Mouse (Mus musculus) E14TG2a.4 (cell line): ENCODE data around the gene Hnrnpl.

Experiments used
- H3K27me3 ChIP-seq: 2 replicates; pipeline ENCODE4 v1.6.1; 2014; ENCODE audit warnings: low read length, control low read depth; ENCODE audit not compliant: insufficient read depth
- H3K36me3 ChIP-seq: 2 replicates; pipeline ENCODE4 v1.6.1; 2014; ENCODE audit warnings: low read length, control low read depth; ENCODE audit not compliant: insufficient read depth
- H3K4me1 ChIP-seq: replicated peaks from 2 replicates; pipeline ENCODE4 v1.6.1; 2014; ENCODE audit warnings: low read depth, low read length, control low read depth
- H3K4me3 ChIP-seq: replicated peaks from 2 replicates; pipeline ENCODE4 v1.5.1; 2014; ENCODE audit warnings: mild to moderate bottlenecking, low read length
- H3K9me3 ChIP-seq: 2 replicates; pipeline ENCODE4 v1.6.1; 2014; ENCODE audit warnings: low read length, control low read depth
- CTCF ChIP-seq: conservative IDR thresholded peaks from 2 replicates; pipeline ENCODE4 v1.5.1; 2014; ENCODE audit warnings: low read length
- NANOG ChIP-seq: IDR thresholded peaks from 2 replicates; pipeline ENCODE4 v1.6.1; 2014; ENCODE audit warnings: borderline replicate concordance, low read length, mixed read lengths
- POU5F1 ChIP-seq: IDR thresholded peaks from 2 replicates; pipeline ENCODE4 v1.6.1; 2014; ENCODE audit warnings: low read length, borderline replicate concordance

Gene Hnrnpl

DNA sequence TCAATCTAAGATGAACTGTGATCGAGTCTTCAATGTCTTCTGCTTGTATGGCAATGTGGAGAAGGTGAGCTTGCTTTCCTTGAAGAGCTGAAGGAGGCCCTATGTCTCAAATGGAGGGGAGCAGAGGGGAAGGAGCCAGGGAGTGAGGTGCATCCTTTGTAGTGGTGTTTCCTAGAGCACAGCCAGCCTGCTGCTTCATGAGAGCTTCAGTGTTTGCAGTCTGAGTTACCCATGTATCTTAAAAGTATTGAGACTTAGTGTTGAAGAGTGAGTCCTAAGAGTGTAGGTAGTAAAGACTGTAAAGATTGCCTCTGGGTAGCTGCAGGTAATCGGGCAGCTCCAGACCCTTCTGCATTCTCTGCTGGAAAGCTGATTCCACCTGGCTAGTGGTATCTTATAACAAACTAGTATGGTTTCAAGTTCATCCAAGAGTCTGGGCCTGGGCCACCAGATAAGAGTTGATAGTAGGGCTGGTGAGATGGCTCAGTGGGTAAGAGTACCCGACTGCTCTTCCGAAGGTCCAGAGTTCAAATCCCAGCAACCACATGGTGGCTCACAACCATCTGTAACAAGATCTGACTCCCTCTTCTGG is 10.6 kb downstream of the Hnrnpl start:
- TF ChIP-seq POU5F1 (no peak), CTCF (no peak)
- no peak overlapping the region for H3K4me3 ChIP-seq
- no peaks in the 10 kb centered on the region for H3K9me3 ChIP-seq
- H3K4me1 ChIP-seq: peaks cover 97% of the 10 kb centered on the region
- H3K27me3 ChIP-seq: no peaks in the 10 kb centered on the region
- H3K36me3 ChIP-seq: peaks cover 94% of the 10 kb centered on the region

DNA sequence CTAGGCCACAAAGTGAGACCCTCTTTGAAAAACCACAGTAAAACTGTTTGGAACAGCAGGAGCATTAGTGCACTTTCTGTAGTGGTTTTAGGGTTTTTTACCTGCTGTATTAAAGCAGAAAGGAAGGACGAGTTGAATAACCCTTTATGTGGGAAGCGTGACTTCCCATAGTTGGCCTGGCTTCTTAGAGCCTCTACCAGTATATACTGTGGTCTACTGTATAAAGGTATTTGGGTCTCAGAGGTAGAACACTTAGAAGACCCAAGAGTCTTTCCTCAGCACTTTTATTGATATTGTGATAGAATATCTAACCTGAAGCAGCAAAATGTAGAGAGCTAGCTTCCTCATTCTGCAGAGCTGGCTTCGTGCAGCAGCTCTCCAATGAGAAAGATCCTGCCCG is 11.2 kb downstream of the Hnrnpl start:
- Histone ChIP-seq H3K27me3 (no peaks in the 10 kb centered on the region), H3K36me3 (peaks cover 88% of the 10 kb centered on the region), H3K9me3 (no peaks in the 10 kb centered on the region), H3K4me3 (no peak overlapping the region), H3K4me1 (peaks cover 97% of the 10 kb centered on the region)
- TF ChIP-seq CTCF (no peak), NANOG (no peak), POU5F1 (no peak)

DNA sequence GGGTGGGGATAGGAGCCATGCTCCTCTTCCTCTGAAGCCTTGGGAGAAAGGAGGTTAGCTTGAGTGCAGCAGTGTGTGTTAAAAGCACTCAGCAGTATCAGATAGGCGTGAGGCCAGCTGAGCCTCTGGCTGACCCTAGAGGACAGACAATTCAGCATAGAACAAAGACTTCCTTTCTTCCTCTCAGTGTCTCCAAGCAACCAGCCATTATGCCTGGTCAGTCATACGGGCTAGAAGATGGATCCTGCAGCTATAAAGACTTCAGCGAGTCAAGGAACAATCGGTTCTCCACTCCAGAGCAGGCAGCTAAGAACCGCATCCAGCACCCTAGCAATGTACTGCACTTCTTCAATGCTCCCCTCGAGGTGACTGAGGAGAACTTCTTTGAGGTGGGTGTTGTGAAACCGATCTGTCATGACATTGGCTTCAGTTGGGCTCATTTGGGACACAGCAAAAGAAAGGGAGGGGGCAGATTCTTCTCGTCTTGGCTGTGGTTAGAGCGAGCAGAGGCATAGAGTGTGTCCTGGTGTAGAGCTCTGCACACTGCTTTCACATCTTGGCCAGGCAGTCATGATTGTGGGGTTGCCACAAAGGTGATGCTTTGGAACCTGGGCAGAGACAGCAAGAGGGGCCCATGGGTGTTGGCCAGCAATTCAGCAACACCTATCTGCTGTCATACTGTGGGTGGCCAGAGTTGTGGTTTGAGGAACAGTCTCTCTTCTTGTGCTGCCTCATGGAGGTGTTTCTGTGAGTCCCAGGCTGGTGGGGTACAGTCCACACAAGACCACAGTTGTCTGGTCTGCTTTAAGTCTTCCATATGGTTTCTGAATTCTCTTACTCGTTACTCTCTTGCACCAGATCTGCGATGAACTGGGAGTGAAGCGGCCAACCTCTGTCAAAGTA is 12.3 kb downstream of the Hnrnpl start:
- Histone ChIP-seq H3K36me3 (peaks cover 78% of the 10 kb centered on the region), H3K9me3 (no peaks in the 10 kb centered on the region), H3K4me3 (no peak overlapping the region), H3K27me3 (no peaks in the 10 kb centered on the region), H3K4me1 (peaks cover 93% of the 10 kb centered on the region)
- no peak for TF ChIP-seq NANOG
- TF ChIP-seq CTCF: no peak
- TF ChIP-seq POU5F1: no peak

GRCm38 (mm10) chr7:28821261-28821831 is 13.0 kb downstream of the Hnrnpl start:
- Histone ChIP-seq H3K4me1 (peaks cover 93% of the 10 kb centered on the region), H3K9me3 (no peaks in the 10 kb centered on the region), H3K36me3 (peaks cover 73% of the 10 kb centered on the region), H3K27me3 (no peaks in the 10 kb centered on the region), H3K4me3 (no peak overlapping the region)
- no peak for TF ChIP-seq NANOG
- no peak for TF ChIP-seq CTCF
- TF ChIP-seq POU5F1: no peak

DNA sequence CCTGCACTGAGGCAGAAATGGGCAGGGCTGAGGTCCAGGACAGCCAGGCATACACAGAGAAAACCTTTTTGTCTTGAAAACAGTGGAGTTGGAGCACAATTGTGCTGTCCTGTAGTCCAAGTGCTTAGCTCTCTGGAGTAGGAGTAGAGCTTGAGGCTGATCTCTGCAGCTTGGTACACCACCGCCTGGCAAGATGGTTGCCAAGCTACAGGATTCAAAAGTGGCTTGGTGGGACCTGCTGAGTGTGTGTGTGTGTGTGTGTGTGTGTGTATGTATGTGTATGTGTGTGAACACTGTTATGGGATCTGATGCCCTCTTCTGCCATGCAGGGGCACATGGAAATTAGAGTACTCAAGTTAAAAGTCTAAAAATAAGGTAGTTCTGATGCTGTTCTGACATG is 14.2 kb downstream of the Hnrnpl start:
- TF ChIP-seq POU5F1: no peak
- no peak for TF ChIP-seq CTCF
- Histone ChIP-seq H3K36me3 (peaks cover 66% of the 10 kb centered on the region), H3K9me3 (no peaks in the 10 kb centered on the region), H3K4me3 (no peak overlapping the region), H3K27me3 (no peaks in the 10 kb centered on the region), H3K4me1 (peaks cover 84% of the 10 kb centered on the region)

GRCm38 (mm10) chr7:28822993-28823903 is 14.9 kb downstream of the Hnrnpl start:
- TF ChIP-seq POU5F1 (no peak), CTCF (no peak), NANOG (no peak)
- Histone ChIP-seq H3K4me1 (peaks cover 77% of the 10 kb centered on the region), H3K4me3 (no peak overlapping the region), H3K27me3 (no peaks in the 10 kb centered on the region), H3K9me3 (no peaks in the 10 kb centered on the region), H3K36me3 (peaks cover 66% of the 10 kb centered on the region)

DNA sequence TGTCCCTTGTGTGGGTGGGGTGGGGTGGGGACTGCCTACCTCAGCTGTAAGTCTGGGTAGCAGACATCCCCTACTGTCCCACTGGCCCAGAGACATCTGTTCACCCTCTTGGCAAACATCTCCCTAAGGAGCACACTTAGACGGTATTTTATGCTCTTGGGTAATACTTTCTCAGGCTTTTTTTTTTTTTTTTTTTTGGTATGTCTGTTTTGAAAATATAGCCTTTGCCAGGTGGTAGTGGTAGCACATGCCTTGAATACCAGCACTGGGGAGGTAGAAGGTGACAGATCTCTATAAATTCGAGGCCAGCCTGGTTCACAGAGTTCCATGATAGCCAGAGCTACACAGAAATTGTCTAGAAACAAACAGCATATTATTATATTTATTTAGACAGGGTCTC is 15.6 kb downstream of the Hnrnpl start:
- H3K4me1 ChIP-seq: peaks cover 71% of the 10 kb centered on the region
- no peaks in the 10 kb centered on the region for H3K9me3 ChIP-seq
- no peak overlapping the region for H3K4me3 ChIP-seq
- peaks cover 64% of the 10 kb centered on the region for H3K36me3 ChIP-seq
- no peaks in the 10 kb centered on the region for H3K27me3 ChIP-seq
- TF ChIP-seq NANOG: no peak

DNA sequence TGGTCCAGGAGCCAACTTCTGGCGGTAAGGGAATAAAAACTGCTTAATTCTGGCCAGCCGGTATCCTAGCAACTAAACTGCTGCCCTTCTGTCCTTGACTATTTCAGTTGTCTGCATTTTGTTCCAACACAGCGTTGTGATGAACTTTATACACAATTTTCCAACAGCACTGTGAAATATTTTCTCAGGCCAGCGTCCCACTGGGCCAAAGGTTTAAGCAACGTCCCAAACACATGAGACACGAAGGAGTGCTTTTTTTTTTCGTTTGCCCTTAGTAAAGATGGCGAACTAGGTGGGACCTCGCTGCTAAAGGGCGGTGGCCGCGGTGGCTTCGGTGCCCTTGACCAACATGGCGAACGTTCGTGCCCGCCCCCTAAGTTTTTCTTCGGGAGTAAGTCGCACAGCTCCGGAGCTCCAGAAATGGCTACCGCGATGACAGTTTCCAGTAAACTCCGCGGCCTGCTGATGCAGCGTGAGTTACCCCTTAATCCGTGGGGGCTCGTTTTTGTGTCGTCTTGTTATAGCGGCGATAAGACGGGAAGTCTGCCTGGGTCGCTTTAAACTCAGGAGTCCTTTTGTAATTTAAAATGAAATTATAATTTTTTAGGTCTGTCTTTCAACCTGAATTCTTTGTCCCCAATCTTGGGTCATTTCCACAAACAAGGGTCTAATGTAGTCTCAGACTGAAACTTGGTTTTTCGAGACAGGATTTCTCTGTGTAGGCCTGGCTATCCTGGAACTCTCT is 16.8 kb downstream of the Hnrnpl start, which contains the start of gene Ech1:
Gene Ech1 (plus strand): TSS at position 277 of the 745 bp plus-strand sequence.
- peaks cover 60% of the 10 kb centered on the region for H3K36me3 ChIP-seq
- peaks cover 61% of the 10 kb centered on the region for H3K4me1 ChIP-seq
- H3K4me3 ChIP-seq: peak within 1 kb of the TSS; percentile 76
- H3K9me3 ChIP-seq: peaks cover 5% of the 10 kb centered on the region
- TF ChIP-seq POU5F1 (no peak), CTCF (no peak), NANOG (no peak)
- H3K27me3 ChIP-seq: no peaks in the 10 kb centered on the region
